Mouse (Mus musculus) ES-E14 (cell line): ENCODE measurements at regions not wholly inside any gene's neighbourhood (a gene's known extent, or its start where the extent isn't known, plus 50 kb on each side); places are given as distances from the start of the nearest gene placed in this dataset.

Source experiments
- DNase-seq: peaks from one replicate; pipeline ENCODE4 v3.0.0-alpha.2; 2013; ENCODE audit warnings: low read depth, low spot score
- H3K27ac ChIP-seq: 2 replicates; pipeline ENCODE4 v1.5.1; 2012; ENCODE audit warnings: low read depth, mild to moderate bottlenecking, low read length, moderate library complexity, mixed read lengths; ENCODE audit not compliant: poor library complexity, insufficient read depth, severe bottlenecking
- H3K36me3 ChIP-seq: 2 replicates; pipeline ENCODE4 v1.6.1; 2012; ENCODE audit warnings: mild to moderate bottlenecking, low read length, moderate library complexity, mixed read lengths; ENCODE audit not compliant: control insufficient read depth, poor library complexity, insufficient read depth, severe bottlenecking
- H3K4me1 ChIP-seq, 2 experiments: fragments of 150-350 bp in 1 of 2; sonication (generic) in 1 of 2; 2 replicates each; pipeline ENCODE4 v1.6.1; 2012; ENCODE audit warnings: low read length in 2 of 2, mild to moderate bottlenecking in 1 of 2, mixed read lengths in 1 of 2; ENCODE audit not compliant: control insufficient read depth in 2 of 2, insufficient read depth in 2 of 2, poor library complexity in 1 of 2
- H3K4me3 ChIP-seq, 2 experiments: fragments of 150-350 bp in 1 of 2; sonication (generic) in 1 of 2; 2 replicates each; pipeline ENCODE4 v1.5.1; 2012; ENCODE audit warnings: low read length in 2 of 2, low read depth in 1 of 2, mild to moderate bottlenecking in 1 of 2, mixed read lengths in 1 of 2; ENCODE audit not compliant: insufficient read depth in 1 of 2, poor library complexity in 1 of 2, severe bottlenecking in 1 of 2
- H3K9ac ChIP-seq: 2 replicates; pipeline ENCODE4 v1.6.1; 2012; ENCODE audit warnings: low read depth, mild to moderate bottlenecking, low read length, mixed read lengths; ENCODE audit not compliant: poor library complexity, insufficient read depth, severe bottlenecking
- H3K9me3 ChIP-seq: fragments of 150-350 bp; sonication (generic); 2 replicates; pipeline ENCODE4 v1.6.1; 2012; ENCODE audit warnings: low read depth, mild to moderate bottlenecking, low read length; ENCODE audit not compliant: control insufficient read depth, insufficient read depth
- CHD2 ChIP-seq: IDR thresholded peaks from 2 replicates; pipeline ENCODE4 v1.6.1; 2014; ENCODE audit warnings: mild to moderate bottlenecking, low read depth, low read length, inconsistent platforms
- HCFC1 ChIP-seq: IDR thresholded peaks from 2 replicates; pipeline ENCODE4 v1.6.1; 2012; ENCODE audit warnings: low read length, inconsistent platforms, borderline replicate concordance; ENCODE audit not compliant: insufficient read depth
- MAFK ChIP-seq: IDR thresholded peaks from 2 replicates; pipeline ENCODE4 v1.6.1; 2014; ENCODE audit warnings: mild to moderate bottlenecking, low read depth, low read length, inconsistent platforms; ENCODE audit not compliant: insufficient read depth
- ZC3H11A ChIP-seq: IDR thresholded peaks from 2 replicates; pipeline ENCODE4 v1.6.1; 2012; ENCODE audit warnings: low read depth, mild to moderate bottlenecking, inconsistent platforms, low read length, borderline replicate concordance
- ZNF384 ChIP-seq: IDR thresholded peaks from 2 replicates; pipeline ENCODE4 v1.6.1; 2012; ENCODE audit warnings: low read depth, low read length, inconsistent platforms
- in situ Hi-C, 2 experiments: fragments of 600-800 bp; cut with MboI; formaldehyde crosslinking; loops; one replicate each; pipeline ENCODE4 v1.15.1; 2025; ENCODE audit warnings: low sequenced_read_pairs in 2 of 2, inconsistent platforms in 1 of 2; ENCODE audit not compliant: unreplicated experiment in 2 of 2

- DNase-seq: peak; percentile 24
- no peak overlapping the region for H3K9ac ChIP-seq
- H3K36me3 ChIP-seq: no peaks in the 10 kb centered on the region
- H3K27ac ChIP-seq: no peak overlapping the region
- in situ Hi-C loops: no loop called here
- no peaks in the 10 kb centered on the region for H3K9me3 ChIP-seq
- H3K4me3 ChIP-seq: no peak overlapping the region
- H3K4me1 ChIP-seq: peaks cover 0 to 2% of the 10 kb centered on the region in 2 experiments; a peak in 2 of 4 replicates
- no peak for TF ChIP-seq CHD2
- TF ChIP-seq MAFK: no peak
- TF ChIP-seq ZNF384: no peak
- TF ChIP-seq ZC3H11A: no peak
- no peak for TF ChIP-seq HCFC1
Observed at GRCm38 (mm10) chr17:54396476-54396875, 97.6 kb upstream of the Slc5a7 start.

DNA sequence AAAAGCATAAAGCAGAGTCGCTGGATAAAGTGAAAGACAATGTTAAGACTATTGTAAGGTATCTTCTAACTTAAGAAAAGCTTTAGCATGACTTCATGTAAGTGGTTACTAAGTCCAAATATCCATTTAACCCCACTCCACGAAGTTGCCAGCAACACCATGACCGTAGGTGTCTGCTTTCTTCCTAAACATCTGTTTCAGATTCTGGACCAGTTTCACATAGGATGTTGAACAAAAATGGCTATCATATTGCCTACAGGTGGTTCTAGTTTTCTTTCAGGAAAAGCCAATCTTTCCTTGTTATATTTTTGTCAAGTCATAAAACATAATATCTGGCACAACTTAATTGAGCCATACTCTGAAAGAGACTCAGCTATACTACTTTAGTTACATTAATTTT is 78.7 kb upstream of the Slc5a7 start:
- in situ Hi-C loops: no loop called here
- Histone ChIP-seq H3K4me3 (no peak overlapping the region), H3K9ac (no peak overlapping the region), H3K27ac (no peak overlapping the region), H3K36me3 (no peaks in the 10 kb centered on the region), H3K9me3 (no peaks in the 10 kb centered on the region), H3K4me1 (no peaks in the 10 kb centered on the region)
- no peak for DNase-seq
- TF ChIP-seq HCFC1 (no peak), ZNF384 (no peak), MAFK (no peak), CHD2 (no peak)

GRCm38 (mm10) chr17:54368611-54369010 is 69.8 kb upstream of the Slc5a7 start:
- no peaks in the 10 kb centered on the region for H3K36me3 ChIP-seq
- no peaks in the 10 kb centered on the region for H3K4me1 ChIP-seq
- H3K9ac ChIP-seq: no peak overlapping the region
- in situ Hi-C loops: no loop called here
- no peak overlapping the region for H3K27ac ChIP-seq
- no peak for TF ChIP-seq ZC3H11A
- no peak for TF ChIP-seq ZNF384
- TF ChIP-seq MAFK: no peak
- TF ChIP-seq HCFC1: no peak
- no peak for TF ChIP-seq CHD2
- DNase-seq: no peak
- H3K9me3 ChIP-seq: no peaks in the 10 kb centered on the region
- H3K4me3 ChIP-seq: no peak overlapping the region

DNA sequence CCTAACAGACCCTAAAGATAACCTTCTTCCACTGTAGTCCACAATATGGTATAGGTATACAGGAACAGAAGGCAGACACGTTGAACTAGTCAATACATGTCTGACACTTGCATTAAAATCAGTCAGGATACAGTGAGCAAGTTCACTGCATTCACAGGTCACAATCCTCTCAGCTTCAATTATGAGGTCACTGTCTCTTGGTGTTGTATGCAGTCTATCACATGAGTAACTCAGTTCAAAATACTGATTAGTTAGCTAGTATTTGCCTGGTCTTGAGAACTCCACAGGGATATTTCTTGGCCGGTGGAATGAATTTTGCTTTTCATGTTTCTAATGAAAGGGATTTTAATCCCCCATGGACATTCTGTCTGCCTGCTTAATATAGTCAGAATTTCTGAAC is 69.1 kb upstream of the Slc5a7 start:
- H3K36me3 ChIP-seq: no peaks in the 10 kb centered on the region
- no peaks in the 10 kb centered on the region for H3K9me3 ChIP-seq
- TF ChIP-seq CHD2 (no peak), HCFC1 (no peak), ZC3H11A (no peak), ZNF384 (no peak), MAFK (no peak)
- H3K4me3 ChIP-seq: no peak overlapping the region
- in situ Hi-C loops: no loop called here
- no peak overlapping the region for H3K9ac ChIP-seq
- no peak for DNase-seq
- no peak overlapping the region for H3K27ac ChIP-seq
- no peaks in the 10 kb centered on the region for H3K4me1 ChIP-seq

GRCm38 (mm10) chr17:54362991-54363390 is 64.2 kb upstream of the Slc5a7 start:
- in situ Hi-C loops: no loop called here
- H3K9ac ChIP-seq: no peak overlapping the region
- no peak for DNase-seq
- no peak overlapping the region for H3K27ac ChIP-seq
- H3K4me1 ChIP-seq: no peaks in the 10 kb centered on the region
- no peak overlapping the region for H3K4me3 ChIP-seq
- H3K36me3 ChIP-seq: no peaks in the 10 kb centered on the region
- TF ChIP-seq MAFK (no peak), HCFC1 (no peak), CHD2 (no peak), ZNF384 (no peak), ZC3H11A (no peak)
- H3K9me3 ChIP-seq: no peaks in the 10 kb centered on the region
